Mouse (Mus musculus) layer of hippocampus, postnatal 14 days (tissue): Measurements from ENCODE around the gene Prpf38b. TPM values are rescaled to one million over a fixed set of nuclear protein-coding genes. Genes with fewer than 3 reads are reported as not detected.
"Not testable (repeated sequence)": the region's sequence is repeated elsewhere in the genome, so short reads cannot be mapped to it uniquely, and the experiment has no call there.

Source experiments
- DNase-seq, 2 experiments: peaks; one replicate each; pipeline ENCODE4 v3.0.0; 2021 to 2022; ENCODE audit warnings: low spot score in 2 of 2, mixed read lengths in 1 of 2
- total RNA-seq, 2 experiments: library from RNA; stranded (reverse); gene quantifications; 2 replicates each; pipeline ENCODE4 v1.2.3; 2021

Gene Prpf38b
- total RNA-seq, 2 experiments from 2014 or later, result 46.4 to 52.6 TPM

- DNase-seq, result no peak
Measured at GRCm38 (mm10) chr3:108902038-108902437, 9.5 kb downstream of the Prpf38b start.

GRCm38 (mm10) chr3:108900681-108901080 lies 10.8 kb downstream of the Prpf38b start:
- DNase-seq, result no peak

GRCm38 (mm10) chr3:108900147-108900546 lies 11.4 kb downstream of the Prpf38b start:
- DNase-seq, result no peak

GRCm38 (mm10) chr3:108898640-108899039 lies 12.9 kb downstream of the Prpf38b start:
- no peak for DNase-seq

- no peak for DNase-seq
Measured at GRCm38 (mm10) chr3:108892914-108893313, 18.6 kb downstream of the Prpf38b start.

- no peak for DNase-seq
Measured at GRCm38 (mm10) chr3:108892080-108892479, 19.4 kb downstream of the Prpf38b start.

GRCm38 (mm10) chr3:108889908-108890307 lies 21.6 kb downstream of the Prpf38b start, which contains the start of gene Fndc7:
TSS of gene Fndc7 (minus strand) at chr3:108890008.
- no peak for DNase-seq

GRCm38 (mm10) chr3:108887618-108887975 lies 23.9 kb downstream of the Prpf38b start:
- no peak for DNase-seq

- no peak for DNase-seq
Measured at GRCm38 (mm10) chr3:108886934-108887617, 24.5 kb downstream of the Prpf38b start.

GRCm38 (mm10) chr3:108885686-108886530 lies 25.6 kb downstream of the Prpf38b start:
- DNase-seq, result no peak

GRCm38 (mm10) chr3:108884706-108885289 lies 26.7 kb downstream of the Prpf38b start:
- peak in 1 of 2 experiments; percentile 31 for DNase-seq

GRCm38 (mm10) chr3:108883067-108883466 lies 28.5 kb downstream of the Prpf38b start:
- no peak for DNase-seq

GRCm38 (mm10) chr3:108881873-108882272 lies 29.7 kb downstream of the Prpf38b start:
- DNase-seq, result not testable (repeated sequence)

- DNase-seq, result no peak
Measured at GRCm38 (mm10) chr3:108880544-108881507, 30.7 kb downstream of the Prpf38b start.

GRCm38 (mm10) chr3:108879836-108880435 lies 31.6 kb downstream of the Prpf38b start:
- no peak for DNase-seq

GRCm38 (mm10) chr3:108879129-108879528 lies 32.4 kb downstream of the Prpf38b start:
- no peak for DNase-seq

GRCm38 (mm10) chr3:108870631-108871030 lies 40.9 kb downstream of the Prpf38b start:
- no peak for DNase-seq

GRCm38 (mm10) chr3:108867449-108867848 lies 44.1 kb downstream of the Prpf38b start:
- DNase-seq, result no peak

- DNase-seq, result no peak
Measured at GRCm38 (mm10) chr3:108865676-108866075, 45.9 kb downstream of the Prpf38b start.

- no peak for DNase-seq
Measured at GRCm38 (mm10) chr3:108865129-108865528, 46.4 kb downstream of the Prpf38b start.
